Mouse (Mus musculus) erythroblast, embryonic 14.5 days (primary cell): ENCODE data around the gene Mark1. TPM values are rescaled to one million over a fixed set of nuclear protein-coding genes. Genes with fewer than 3 reads are reported as not detected.
A peak's percentile ranks its signal among the peaks of the same experiment; 100 is the strongest.

Experiments used
- H3K27me3 ChIP-seq: 2 replicates; pipeline ENCODE4 v1.6.1; 2012; ENCODE audit warnings: inconsistent platforms; ENCODE audit not compliant: control insufficient read depth
- H3K36me3 ChIP-seq: 2 replicates; pipeline ENCODE4 v1.6.1; 2012; ENCODE audit warnings: mild to moderate bottlenecking, inconsistent platforms; ENCODE audit not compliant: control insufficient read depth
- H3K4me1 ChIP-seq: 2 replicates; pipeline ENCODE4 v1.6.1; 2012; ENCODE audit warnings: inconsistent platforms; ENCODE audit not compliant: control insufficient read depth
- H3K4me3 ChIP-seq: replicated peaks from 2 replicates; pipeline ENCODE3; 2012; ENCODE audit warnings: moderate library complexity, mild to moderate bottlenecking, inconsistent platforms
- H3K9me3 ChIP-seq: 2 replicates; pipeline ENCODE4 v1.6.1; 2012; ENCODE audit warnings: low read length, inconsistent platforms, mixed read lengths; ENCODE audit not compliant: control insufficient read depth
- GATA1 ChIP-seq: IDR thresholded peaks from 2 replicates; pipeline ENCODE4 v1.6.1; 2012; ENCODE audit warnings: low read length, inconsistent platforms, mixed read lengths
- TAL1 ChIP-seq: IDR thresholded peaks from 3 replicates; pipeline ENCODE4 v1.6.1; 2012; ENCODE audit warnings: low read length, inconsistent platforms, mixed read lengths
- polyA plus RNA-seq: library from polyadenylated mRNA; stranded (reverse); fragments of >175 nt; gene quantifications from 2 replicates; pipeline ENCODE4 v1.2.3, GENCODE M21; 2012

Gene Mark1
- polyA plus RNA-seq, 1 experiment, result not detected

DNA sequence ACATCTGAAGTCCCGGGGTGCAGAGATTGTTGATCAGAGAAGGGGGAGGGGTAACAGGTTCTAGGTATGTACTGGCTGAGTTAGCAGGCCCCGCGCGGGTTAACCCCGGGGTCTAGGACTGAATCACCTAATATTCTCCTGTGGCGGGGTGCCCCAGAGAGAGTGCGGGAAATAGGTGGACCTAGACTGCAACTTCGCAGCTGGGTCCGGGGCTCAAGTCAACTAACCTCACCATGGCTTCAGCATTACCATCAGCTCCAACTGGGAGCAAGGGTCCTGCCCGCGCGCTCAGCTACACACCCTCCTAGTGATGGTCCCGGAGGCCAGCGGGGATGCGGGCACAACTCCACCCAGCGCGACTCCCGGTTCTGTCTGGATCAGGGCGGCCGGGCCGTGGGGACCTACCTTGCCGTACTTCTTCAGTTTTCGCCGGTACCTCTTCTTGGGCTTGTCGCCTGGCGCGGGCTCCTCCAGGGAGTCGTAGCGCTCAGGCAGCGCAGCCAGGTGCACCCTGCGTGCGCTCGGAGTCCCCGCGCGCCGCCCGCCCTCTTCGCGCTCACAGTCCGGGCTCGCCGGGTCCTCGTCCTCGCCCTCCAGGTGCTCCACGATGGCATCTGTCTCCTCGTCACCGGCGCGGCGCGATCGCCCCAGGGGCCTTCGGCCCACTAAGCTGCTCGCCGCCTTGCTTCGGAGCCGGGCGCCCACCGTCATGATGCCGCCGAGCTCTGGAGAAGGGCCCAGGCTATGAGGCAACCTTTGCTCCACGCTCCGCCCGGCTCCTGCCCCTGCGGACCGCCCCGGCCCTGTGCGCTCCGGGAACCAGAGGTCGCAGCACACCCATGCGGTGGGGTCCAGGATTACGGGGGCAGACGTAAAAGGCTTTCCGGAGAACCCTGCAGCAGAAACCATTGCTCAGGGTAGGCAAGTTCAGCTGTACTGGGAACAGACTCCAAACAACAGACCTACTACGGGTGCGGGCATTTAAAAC lies 116.8 kb downstream of the Mark1 start, which contains the start of gene C130074G19Rik:
Gene C130074G19Rik, minus strand, starts transcription at position 938 of the 988 bp plus-strand sequence.
- no peaks in the 10 kb centered on the region; the same call in 1 of the 2 replicates for H3K36me3 ChIP-seq
- TF ChIP-seq TAL1, result no peak
- no peak for TF ChIP-seq GATA1
- H3K4me3 ChIP-seq, result peak within 1 kb of the TSS; percentile 56
- no peaks in the 10 kb centered on the region for H3K9me3 ChIP-seq
- H3K4me1 ChIP-seq, result no peaks in the 10 kb centered on the region
- peaks cover 35% of the 10 kb centered on the region for H3K27me3 ChIP-seq

DNA sequence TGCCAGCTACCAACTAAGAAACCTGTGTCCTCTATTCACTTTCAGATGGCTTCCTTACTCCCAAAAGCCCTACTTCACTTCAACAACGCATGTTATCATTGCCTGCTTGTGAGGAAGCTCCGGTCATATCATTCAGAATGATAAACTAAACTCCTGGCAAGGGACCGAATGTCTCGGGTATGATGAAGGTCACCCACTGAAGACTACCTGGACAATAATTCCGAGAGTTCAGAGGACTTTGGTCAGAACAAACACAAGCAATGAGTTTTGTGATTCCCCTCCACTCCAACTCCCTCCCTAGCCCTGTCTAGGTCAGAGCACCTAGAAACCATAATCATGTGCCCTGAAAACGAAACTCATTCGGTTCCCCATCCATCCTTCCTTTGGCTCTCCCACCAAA lies 117.5 kb downstream of the Mark1 start:
- Histone ChIP-seq H3K4me1 (no peaks in the 10 kb centered on the region), H3K36me3 (no peaks in the 10 kb centered on the region; the same call in 1 of the 2 replicates), H3K4me3 (peak overlapping the region; percentile 56), H3K27me3 (peaks cover 35% of the 10 kb centered on the region), H3K9me3 (no peaks in the 10 kb centered on the region)
- no peak for TF ChIP-seq TAL1
- TF ChIP-seq GATA1, result no peak

DNA sequence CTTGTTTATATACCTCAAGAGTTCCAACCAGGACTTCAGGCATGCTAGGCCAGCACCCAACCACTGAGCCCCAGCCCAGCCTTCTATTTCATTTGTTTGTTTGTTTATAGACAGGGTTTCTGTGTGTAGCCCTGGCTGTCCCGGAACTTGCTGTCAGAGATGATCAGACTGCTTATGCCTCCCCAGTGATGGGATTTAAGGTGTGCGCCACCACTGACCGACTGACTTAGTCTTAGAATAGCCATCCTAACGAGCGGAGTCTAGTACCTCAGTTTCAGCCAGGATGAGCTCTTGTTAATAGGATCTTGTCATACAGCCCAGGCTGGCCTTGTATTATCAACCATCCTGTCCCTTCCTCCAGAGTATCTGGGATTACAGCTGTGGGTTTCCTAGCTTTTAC lies 118.2 kb downstream of the Mark1 start:
- H3K4me3 ChIP-seq, result peak overlapping the region; percentile 56
- H3K36me3 ChIP-seq, result no peaks in the 10 kb centered on the region; the same call in 1 of the 2 replicates
- H3K9me3 ChIP-seq, result no peaks in the 10 kb centered on the region
- peaks cover 35% of the 10 kb centered on the region for H3K27me3 ChIP-seq
- TF ChIP-seq GATA1 (no peak), TAL1 (no peak)
- no peaks in the 10 kb centered on the region for H3K4me1 ChIP-seq

DNA sequence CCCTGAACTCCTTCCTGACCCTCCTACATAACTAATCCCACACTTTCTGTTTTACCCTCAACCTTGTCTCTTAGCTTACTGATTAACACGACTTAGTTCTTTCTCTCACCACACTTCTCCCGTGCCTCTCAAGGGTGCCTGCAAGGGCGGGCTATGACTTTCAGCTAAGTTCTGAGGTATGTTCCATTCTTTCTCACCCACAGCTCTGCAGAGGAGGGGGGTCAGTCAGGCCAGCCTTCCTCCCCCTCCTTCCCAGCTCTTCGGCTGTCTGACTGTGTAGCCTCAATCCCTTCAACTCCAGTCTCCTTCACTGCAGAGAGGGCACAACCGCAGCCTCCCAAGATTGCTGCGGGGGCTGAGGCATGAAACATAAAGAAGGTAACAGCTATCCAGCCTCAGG lies 120.5 kb downstream of the Mark1 start:
- Histone ChIP-seq H3K9me3 (no peaks in the 10 kb centered on the region), H3K4me3 (no peak overlapping the region), H3K4me1 (no peaks in the 10 kb centered on the region), H3K36me3 (no peaks in the 10 kb centered on the region; the same call in 1 of the 2 replicates), H3K27me3 (peaks cover 31% of the 10 kb centered on the region)
- no peak for TF ChIP-seq TAL1
- TF ChIP-seq GATA1, result no peak

DNA sequence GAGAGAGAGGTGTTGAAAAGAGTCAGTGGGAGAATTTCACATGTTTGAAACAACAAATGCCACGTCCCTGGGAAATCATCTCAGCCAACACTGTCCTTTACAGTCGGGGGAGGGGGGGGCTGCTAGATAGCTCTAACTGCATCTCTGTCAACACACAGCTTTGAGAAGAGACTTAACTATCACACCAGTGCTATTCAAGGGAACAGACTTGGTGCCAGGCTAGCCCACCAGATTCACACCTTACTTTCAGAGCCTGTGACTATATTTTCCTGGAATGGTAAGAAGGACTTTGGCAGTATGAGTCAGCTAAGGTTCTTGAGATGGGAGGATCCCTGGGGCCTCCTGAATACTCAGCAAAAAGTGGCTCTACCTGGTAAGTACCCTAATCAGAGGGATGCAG lies 122.1 kb downstream of the Mark1 start:
- no peaks in the 10 kb centered on the region for H3K9me3 ChIP-seq
- peaks cover 16% of the 10 kb centered on the region for H3K27me3 ChIP-seq
- TF ChIP-seq TAL1 (no peak), GATA1 (no peak)
- H3K36me3 ChIP-seq, result no peaks in the 10 kb centered on the region; the same call in 1 of the 2 replicates
- no peaks in the 10 kb centered on the region for H3K4me1 ChIP-seq
- H3K4me3 ChIP-seq, result no peak overlapping the region

DNA sequence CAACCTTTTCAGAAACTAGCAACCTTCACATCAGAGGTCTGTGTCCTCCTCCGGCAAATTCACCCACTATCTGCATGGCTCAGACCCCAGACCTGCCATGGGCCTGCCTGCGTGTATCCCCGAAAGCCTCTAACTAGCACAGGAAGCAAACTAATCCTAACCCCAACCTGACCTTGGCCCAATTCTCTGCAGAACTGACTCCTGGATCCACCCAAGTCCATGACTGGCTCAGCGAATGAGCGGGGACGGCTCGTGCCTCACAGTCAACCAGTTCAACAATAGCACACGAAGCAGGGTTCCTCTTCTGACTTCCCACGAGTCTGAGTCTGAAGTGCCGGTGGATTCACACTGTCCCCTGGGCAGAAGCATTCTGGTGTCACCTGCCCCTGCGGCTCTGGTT lies 125.5 kb downstream of the Mark1 start:
- Histone ChIP-seq H3K27me3 (no peaks in the 10 kb centered on the region), H3K4me1 (no peaks in the 10 kb centered on the region)

DNA sequence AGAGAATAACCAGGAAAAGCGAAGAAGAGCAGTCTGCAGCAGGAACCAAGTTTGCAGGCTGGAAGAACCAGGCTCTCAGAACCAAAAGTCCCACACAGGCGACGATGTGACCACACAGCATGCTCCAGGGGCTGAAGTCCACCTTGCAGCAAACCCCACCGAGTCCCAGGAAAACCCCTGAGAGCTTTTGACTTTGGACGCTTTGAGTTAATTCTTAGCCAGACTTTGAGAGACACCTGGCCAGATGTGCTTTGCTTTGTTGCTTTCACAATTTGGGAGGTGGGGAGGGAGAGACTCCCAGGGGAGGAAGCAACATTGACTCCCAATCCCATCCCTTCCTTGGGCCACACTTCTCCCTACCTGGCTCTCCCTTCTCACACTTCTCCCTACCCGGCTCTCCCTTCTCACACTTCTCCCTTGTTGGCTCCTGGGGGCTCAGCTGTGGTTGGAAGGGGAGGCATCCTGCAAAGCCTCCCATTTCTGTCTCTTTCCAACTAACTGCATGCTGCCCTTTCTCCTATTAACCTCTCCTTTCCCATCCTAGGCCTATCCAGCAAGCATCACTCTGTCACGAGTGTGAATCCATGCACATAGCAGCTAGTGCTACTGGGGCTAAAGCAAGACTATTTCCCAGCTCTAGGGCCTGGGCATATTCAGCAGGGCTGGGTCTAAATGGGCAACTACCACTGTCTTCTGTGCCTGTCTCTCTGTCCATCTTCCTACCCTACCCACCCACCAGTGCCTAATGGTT lies 127.1 kb downstream of the Mark1 start:
- no peaks in the 10 kb centered on the region for H3K27me3 ChIP-seq
- H3K4me1 ChIP-seq, result no peaks in the 10 kb centered on the region
- TF ChIP-seq TAL1, result no peak
- TF ChIP-seq GATA1, result no peak
- no peak overlapping the region for H3K4me3 ChIP-seq
- H3K36me3 ChIP-seq, result no peaks in the 10 kb centered on the region; the same call in 1 of the 2 replicates
- no peaks in the 10 kb centered on the region for H3K9me3 ChIP-seq

More for the DNA sequence above, 125.5 kb downstream of the Mark1 start:
- Histone ChIP-seq H3K9me3 (no peaks in the 10 kb centered on the region), H3K36me3 (no peaks in the 10 kb centered on the region; the same call in 1 of the 2 replicates), H3K4me3 (no peak overlapping the region)
- no peak for TF ChIP-seq TAL1
- no peak for TF ChIP-seq GATA1

DNA sequence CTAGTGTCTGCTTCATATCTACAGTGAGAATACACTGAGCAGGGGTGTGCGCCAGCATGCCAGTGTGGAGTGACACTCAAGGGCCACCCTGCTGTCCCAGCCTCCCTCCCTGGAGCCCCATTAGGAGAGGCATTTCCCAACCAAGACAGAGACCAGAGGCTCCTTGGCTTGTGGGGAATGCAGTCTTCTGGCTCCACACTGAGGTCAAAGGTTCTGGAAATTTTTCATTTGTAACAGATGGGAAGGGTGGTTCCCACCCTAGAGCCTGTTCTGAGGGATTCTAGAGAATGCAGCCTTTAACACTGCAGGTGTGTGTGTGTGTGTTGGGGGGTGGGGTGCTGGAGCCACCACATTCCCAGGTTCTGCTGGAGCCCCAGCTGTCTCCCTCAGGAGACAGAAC lies 127.9 kb downstream of the Mark1 start:
- H3K4me3 ChIP-seq, result no peak overlapping the region
- no peaks in the 10 kb centered on the region for H3K27me3 ChIP-seq
- no peak for TF ChIP-seq GATA1
- TF ChIP-seq TAL1, result no peak
- no peaks in the 10 kb centered on the region; the same call in 1 of the 2 replicates for H3K36me3 ChIP-seq
- H3K4me1 ChIP-seq, result no peaks in the 10 kb centered on the region
- H3K9me3 ChIP-seq, result no peaks in the 10 kb centered on the region
